Mouse (Mus musculus) ES-E14 (cell line): Measurements from ENCODE around the gene Cryba4.

Experiments used
- CHD2 ChIP-seq: IDR thresholded peaks from 2 replicates; pipeline ENCODE4 v1.6.1; 2014; ENCODE audit warnings: mild to moderate bottlenecking, low read depth, low read length, inconsistent platforms
- HCFC1 ChIP-seq: IDR thresholded peaks from 2 replicates; pipeline ENCODE4 v1.6.1; 2012; ENCODE audit warnings: low read length, inconsistent platforms, borderline replicate concordance; ENCODE audit not compliant: insufficient read depth
- MAFK ChIP-seq: IDR thresholded peaks from 2 replicates; pipeline ENCODE4 v1.6.1; 2014; ENCODE audit warnings: mild to moderate bottlenecking, low read depth, low read length, inconsistent platforms; ENCODE audit not compliant: insufficient read depth

GRCm38 (mm10) chr5:112214419-112214818 lies 37.9 kb downstream of the Cryba4 start:
- TF ChIP-seq HCFC1 (no peak), MAFK (no peak), CHD2 (no peak)
